Mouse (Mus musculus): ENCODE results near the gene Mrpl39. TPM values are rescaled to one million over a fixed set of nuclear protein-coding genes. Genes with fewer than 3 reads are reported as not detected.

Gene Mrpl39
- polyA plus RNA-seq, 1 experiment from 2014 or later, result 48.0 TPM

MicroRNA genes within 50 kb of the gene (microRNA counts, 519-probe panel; counts per million panel counts)
- 2,607 counts per million, percentile 55 among the panel's probes with 10 or more counts for microRNA mmu-miR-155

Small RNA genes lying within 50 kb of the gene (microRNA-seq; reads per million reads assigned to microRNA genes)
- gene Mir155, result 238 reads per million, percentile 67 among the genes with 10 or more reads in this experiment

Other genes starting within 250 kb of the Mrpl39 start
- gene A730009L09Rik, start 220.6 kb downstream of the Mrpl39 start, polyA plus RNA-seq (2015; fragmentation: Nextera tagmentation; extraction: Ambion mirVana), result not detected in 2 replicates
- 4.0 TPM in 2 replicates for gene Jam2, start 38.4 kb upstream of the Mrpl39 start, polyA plus RNA-seq (2015; fragmentation: Nextera tagmentation; extraction: Ambion mirVana)
- gene Gabpa, start 99.2 kb upstream of the Mrpl39 start, polyA plus RNA-seq (2015; fragmentation: Nextera tagmentation; extraction: Ambion mirVana), result 39.4 and 39.5 TPM in 2 replicates
- 1,003 and 1,100 TPM in 2 replicates for gene Atp5j, start 99.9 kb upstream of the Mrpl39 start, polyA plus RNA-seq (2015; fragmentation: Nextera tagmentation; extraction: Ambion mirVana)

All from kidney, embryonic 15.5 days (tissue).